Mouse (Mus musculus): ENCODE measurements around the gene Ahnak.
"Not testable (repeated sequence)": the region's sequence is repeated elsewhere in the genome, so short reads cannot be mapped to it uniquely, and the experiment has no call there.

Gene Ahnak

GRCm38 (mm10) chr19:9044291-9044690 lies 55.2 kb downstream of the Ahnak start:
- no peak for DNase-seq

GRCm38 (mm10) chr19:9047207-9047945 lies 58.3 kb downstream of the Ahnak start:
- DNase-seq = no peak

- DNase-seq = peak; percentile 48
Observed at GRCm38 (mm10) chr19:9047946-9048387, 58.9 kb downstream of the Ahnak start.

GRCm38 (mm10) chr19:9048981-9049687 lies 60.0 kb downstream of the Ahnak start:
- DNase-seq = no peak

- DNase-seq = no peak
Observed at GRCm38 (mm10) chr19:9050294-9051229, 61.5 kb downstream of the Ahnak start.

GRCm38 (mm10) chr19:9051985-9052384 lies 62.9 kb downstream of the Ahnak start:
- not testable (repeated sequence) for DNase-seq

- peak; percentile 42 for DNase-seq
Observed at GRCm38 (mm10) chr19:9052803-9053431, 63.8 kb downstream of the Ahnak start.

GRCm38 (mm10) chr19:9055153-9055552 lies 66.1 kb downstream of the Ahnak start:
- peak; percentile 37 for DNase-seq

GRCm38 (mm10) chr19:9055703-9056355 lies 66.7 kb downstream of the Ahnak start:
- no peak for DNase-seq

- no peak for DNase-seq
Observed at GRCm38 (mm10) chr19:9057679-9058078, 68.6 kb downstream of the Ahnak start.

GRCm38 (mm10) chr19:9058331-9058884 lies 69.3 kb downstream of the Ahnak start:
- DNase-seq = no peak

GRCm38 (mm10) chr19:9058944-9059343 lies 69.9 kb downstream of the Ahnak start:
- no peak for DNase-seq

GRCm38 (mm10) chr19:9059391-9059790 lies 70.3 kb downstream of the Ahnak start:
- no peak for DNase-seq

GRCm38 (mm10) chr19:9060103-9060502 lies 71.0 kb downstream of the Ahnak start:
- DNase-seq = no peak

- peak; percentile 16 for DNase-seq
Observed at GRCm38 (mm10) chr19:9061221-9061893, 72.3 kb downstream of the Ahnak start.

GRCm38 (mm10) chr19:9062822-9063221 lies 73.7 kb downstream of the Ahnak start:
- DNase-seq = no peak

- no peak for DNase-seq
Observed at GRCm38 (mm10) chr19:9063831-9064230, 74.7 kb downstream of the Ahnak start.

- DNase-seq = peak; percentile 38
Observed at GRCm38 (mm10) chr19:9065621-9066561, 76.8 kb downstream of the Ahnak start.

GRCm38 (mm10) chr19:9067292-9067691 lies 78.2 kb downstream of the Ahnak start:
- no peak for DNase-seq

Measured in kidney, postnatal 10 days (tissue).